Mouse (Mus musculus) macrophage (primary cell): ENCODE results near the gene Padi2. TPM values are rescaled to one million over a fixed set of nuclear protein-coding genes. Genes with fewer than 3 reads are reported as not detected.

Experiments
- H3K27ac ChIP-seq: fragments of 350-480 bp; formaldehyde crosslinking; 2 replicates; pipeline ENCODE4 v1.9.0; 2021
- H3K36me3 ChIP-seq: fragments of 350-480 bp; formaldehyde crosslinking; 2 replicates; pipeline ENCODE4 v1.9.0; 2021; ENCODE audit errors: inconsistent target
- H3K4me3 ChIP-seq: fragments of 350-480 bp; formaldehyde crosslinking; 2 replicates; pipeline ENCODE4 v1.9.0; 2021; ENCODE audit errors: inconsistent target
- H3K79me2 ChIP-seq: fragments of 350-480 bp; formaldehyde crosslinking; 2 replicates; pipeline ENCODE4 v1.9.0; 2021; ENCODE audit errors: inconsistent target
- WGBS: methylation state at CpG from one replicate; pipeline ENCODE4 v1.1.7; 2026; ENCODE audit warnings: inconsistent platforms; ENCODE audit not compliant: missing documents; 5-methylcytosine and 5-hydroxymethylcytosine counted together
- polyA plus RNA-seq: library from polyadenylated mRNA; stranded (reverse); fragments of 250-400 nt; gene quantifications from 3 replicates; pipeline ENCODE4 v1.2.4, GENCODE M21; 2018; ENCODE audit warnings: inconsistent platforms

Gene Padi2
- polyA plus RNA-seq, 1 experiment from 2014 or later: 6.9 TPM

- 95% methylated on average over 3 of the region's 3 CpGs for WGBS
- Histone ChIP-seq H3K27ac (no peak overlapping the region), H3K36me3 (no peaks in the 10 kb centered on the region), H3K4me3 (no peak overlapping the region), H3K79me2 (no peaks in the 10 kb centered on the region)
Measured at GRCm38 (mm10) chr4:140950574-140950973, 44.4 kb downstream of the Padi2 start.

GRCm38 (mm10) chr4:140951861-140952641 is 45.9 kb downstream of the Padi2 start:
- Histone ChIP-seq H3K36me3 (no peaks in the 10 kb centered on the region), H3K4me3 (no peak overlapping the region), H3K27ac (peak overlapping the region; percentile 77), H3K79me2 (no peaks in the 10 kb centered on the region)
- whole genome bisulfite sequencing: 29% methylated on average over 18 of the region's 18 CpGs

GRCm38 (mm10) chr4:140957131-140957702 is 51.1 kb downstream of the Padi2 start:
- H3K27ac ChIP-seq: no peak overlapping the region
- no peaks in the 10 kb centered on the region for H3K36me3 ChIP-seq
- WGBS: 53% methylated on average over 17 of the region's 17 CpGs
- peak overlapping the region; percentile 14; the same call in 1 of the 2 replicates for H3K4me3 ChIP-seq
- peaks cover 10% of the 10 kb centered on the region for H3K79me2 ChIP-seq

GRCm38 (mm10) chr4:140957725-140958124 is 51.6 kb downstream of the Padi2 start:
- 4% methylated on average over 13 of the region's 13 CpGs for WGBS

GRCm38 (mm10) chr4:140958319-140958718 is 52.2 kb downstream of the Padi2 start:
- no peak overlapping the region for H3K4me3 ChIP-seq
- WGBS: 59% methylated on average over 6 of the region's 6 CpGs
- H3K36me3 ChIP-seq: no peaks in the 10 kb centered on the region
- H3K79me2 ChIP-seq: peaks cover 21% of the 10 kb centered on the region
- H3K27ac ChIP-seq: no peak overlapping the region

More at GRCm38 (mm10) chr4:140957725-140958124, 51.6 kb downstream of the Padi2 start:
- H3K79me2 ChIP-seq: peaks cover 15% of the 10 kb centered on the region
- H3K4me3 ChIP-seq: peak overlapping the region; percentile 14; the same call in 1 of the 2 replicates
- H3K27ac ChIP-seq: no peak overlapping the region
- no peaks in the 10 kb centered on the region for H3K36me3 ChIP-seq

- 97% methylated on average over 7 of the region's 7 CpGs for WGBS
Measured at GRCm38 (mm10) chr4:140959128-140959679, 53.1 kb downstream of the Padi2 start.

GRCm38 (mm10) chr4:140959715-140960479 is 53.8 kb downstream of the Padi2 start:
- WGBS: 76% methylated on average over 10 of the region's 10 CpGs

More at GRCm38 (mm10) chr4:140959128-140959679, 53.1 kb downstream of the Padi2 start:
- Histone ChIP-seq H3K36me3 (no peaks in the 10 kb centered on the region), H3K27ac (no peak overlapping the region), H3K4me3 (no peak overlapping the region), H3K79me2 (peaks cover 22% of the 10 kb centered on the region)

GRCm38 (mm10) chr4:140960781-140961466 is 54.8 kb downstream of the Padi2 start, which contains the start of gene Sdhb:
Gene Sdhb (plus strand): TSS chr4:140961203.
- peak within 1 kb of the TSS; percentile 80 for H3K27ac ChIP-seq
- H3K4me3 ChIP-seq: peak within 1 kb of the TSS; percentile 99
- peaks cover 29% of the 10 kb centered on the region for H3K79me2 ChIP-seq
- 8% methylated on average over 32 of the region's 37 CpGs for WGBS
- no peaks in the 10 kb centered on the region for H3K36me3 ChIP-seq

More at GRCm38 (mm10) chr4:140959715-140960479, 53.8 kb downstream of the Padi2 start:
- H3K27ac ChIP-seq: 0 out of 2 replicates have a peak overlapping the region, but pooled peaks have one; percentile 40
- H3K79me2 ChIP-seq: peaks cover 22% of the 10 kb centered on the region
- H3K4me3 ChIP-seq: no peak overlapping the region
- no peaks in the 10 kb centered on the region for H3K36me3 ChIP-seq

GRCm38 (mm10) chr4:140961467-140962206 is 55.5 kb downstream of the Padi2 start:
- Histone ChIP-seq H3K27ac (peak overlapping the region; percentile 80), H3K79me2 (peaks cover 36% of the 10 kb centered on the region), H3K4me3 (peak overlapping the region; percentile 99), H3K36me3 (peaks cover 6% of the 10 kb centered on the region; the same call in 1 of the 2 replicates)
- WGBS: 4% methylated on average over 38 of the region's 38 CpGs

GRCm38 (mm10) chr4:140962207-140962909 is 56.2 kb downstream of the Padi2 start:
- H3K79me2 ChIP-seq: peaks cover 43% of the 10 kb centered on the region
- WGBS: 73% methylated on average over 8 of the region's 8 CpGs
- H3K27ac ChIP-seq: peak overlapping the region; percentile 80

GRCm38 (mm10) chr4:140962950-140963349 is 56.8 kb downstream of the Padi2 start:
- Histone ChIP-seq H3K79me2 (peaks cover 45% of the 10 kb centered on the region), H3K4me3 (0 out of 2 replicates have a peak overlapping the region, but pooled peaks have one; percentile 99), H3K27ac (peak overlapping the region; percentile 80), H3K36me3 (peaks cover 17% of the 10 kb centered on the region; the same call in 1 of the 2 replicates)
- 50% methylated on average over 5 of the region's 5 CpGs for WGBS

More at GRCm38 (mm10) chr4:140962207-140962909, 56.2 kb downstream of the Padi2 start:
- Histone ChIP-seq H3K4me3 (peak overlapping the region; percentile 99), H3K36me3 (peaks cover 13% of the 10 kb centered on the region; the same call in 1 of the 2 replicates)

- Histone ChIP-seq H3K27ac (peak overlapping the region; percentile 80), H3K79me2 (peaks cover 53% of the 10 kb centered on the region), H3K4me3 (no peak overlapping the region), H3K36me3 (peaks cover 17% of the 10 kb centered on the region; the same call in 1 of the 2 replicates)
- WGBS: 51% methylated on average over 9 of the region's 9 CpGs
Measured at GRCm38 (mm10) chr4:140963941-140964597, 57.9 kb downstream of the Padi2 start.
